ENCODE assay signal across 25 mouse cellular contexts in genomic region chr5:100123283-100123682, GRCm38 (mm10). TPM values are rescaled to one million over a fixed set of nuclear protein-coding genes. Genes with fewer than 3 reads are reported as not detected.
DNase-seq lines count a peak whose midpoint lies in the region; ATAC-seq lines count a peak whose summit lies in the region.
"Had no signal": no experiment of that assay in that cellular context is flagged by ENCODE, and none has a peak within 500 bp of the region (broad histone marks: within the 10 kb centered on the region; RNA-seq: fewer than 3 reads in every experiment).

No protein-coding gene starts in this region.

- DNase-seq in heart, adult 11 months: peak; percentile 21
- DNase-seq in neural tube, embryonic 10.5 days (ENCODE audit: extremely low spot score, low spot score): no peak
- peak; percentile 14 for DNase-seq in ZHBTc4 (ENCODE audit: low read depth, low spot score)
- no peak for DNase-seq in cerebellum, adult 9-10 months
- DNase-seq: adrenal gland, postnatal 36 days; cerebellum, adult 11-12 months; cerebellum, postnatal 25 days; kidney, adult 11 months; kidney, postnatal 36 days; layer of hippocampus, postnatal 36 days; liver, postnatal 0 days; lung, postnatal 14 days; right cerebral cortex, postnatal 25 days; spleen, adult 18-20 months; thymus, postnatal 14 days had no signal

- H3K9me3 ChIP-seq in heart, embryonic 11.5 days (replicated peaks; ENCODE audit: control insufficient read depth, low read length): no peaks in the 10 kb centered on the region
- H3K9me3 ChIP-seq in neural tube, embryonic 12.5 days: no peaks in the 10 kb centered on the region
- no peaks in the 10 kb centered on the region for H3K9me3 ChIP-seq in intestine, embryonic 15.5 days
- H3K9me3 ChIP-seq: embryonic facial prominence, embryonic 12.5 days; heart, embryonic 10.5 days; hindbrain, embryonic 10.5 days; kidney, embryonic 15.5 days; limb, embryonic 12.5 days had no signal

- no peaks in the 10 kb centered on the region for H3K4me1 ChIP-seq in heart, embryonic 11.5 days (ENCODE audit: control insufficient read depth, insufficient read depth, low read length)
- H3K4me1 ChIP-seq in neural tube, embryonic 12.5 days: peaks cover 10% of the 10 kb centered on the region
- H3K4me1 ChIP-seq in intestine, embryonic 15.5 days (replicated peaks): 0 out of 2 replicates have a peak, but pooled peaks cover 6% of the 10 kb centered on the region

- H3K4me2 ChIP-seq in heart, embryonic 11.5 days: no peak overlapping the region
- no peak overlapping the region for H3K4me2 ChIP-seq in neural tube, embryonic 12.5 days (replicated peaks)
- no peak overlapping the region for H3K4me2 ChIP-seq in intestine, embryonic 15.5 days (replicated peaks)
- H3K4me2 ChIP-seq: embryonic facial prominence, embryonic 12.5 days; kidney, embryonic 15.5 days; limb, embryonic 12.5 days; liver, embryonic 11.5 days had no signal

- H3K4me3 ChIP-seq in heart, embryonic 11.5 days (ENCODE audit: low read depth, low read length): no peak overlapping the region
- no peak overlapping the region for H3K4me3 ChIP-seq in neural tube, embryonic 12.5 days
- no peak overlapping the region for H3K4me3 ChIP-seq in intestine, embryonic 15.5 days (replicated peaks)
- H3K4me3 ChIP-seq: embryonic facial prominence, embryonic 12.5 days; heart, embryonic 10.5 days; hindbrain, embryonic 10.5 days; kidney, embryonic 15.5 days; limb, embryonic 12.5 days had no signal

- WGBS in heart, embryonic 11.5 days (ENCODE audit: insufficient replicate concordance): 49% methylated on average over 7 of the region's 7 CpGs
- WGBS in neural tube, embryonic 12.5 days: 56% methylated on average over 7 of the region's 7 CpGs
- WGBS in intestine, embryonic 15.5 days: 66% methylated on average over 7 of the region's 7 CpGs

- no peak overlapping the region for H3K9ac ChIP-seq in heart, embryonic 11.5 days (ENCODE audit: low read depth, low read length)
- no peak overlapping the region for H3K9ac ChIP-seq in neural tube, embryonic 12.5 days
- H3K9ac ChIP-seq in intestine, embryonic 15.5 days: no peak overlapping the region
- H3K9ac ChIP-seq: embryonic facial prominence, embryonic 12.5 days; kidney, embryonic 15.5 days; limb, embryonic 12.5 days; liver, postnatal 0 days had no signal

- H3K27me3 ChIP-seq in heart, embryonic 11.5 days (ENCODE audit: control insufficient read depth, insufficient read depth, low read length): peaks cover 19% of the 10 kb centered on the region
- no peaks in the 10 kb centered on the region for H3K27me3 ChIP-seq in neural tube, embryonic 12.5 days (replicated peaks)
- peaks cover 6% of the 10 kb centered on the region; the same call in 1 of the 2 replicates for H3K27me3 ChIP-seq in intestine, embryonic 15.5 days (replicated peaks)

- no peaks in the 10 kb centered on the region for H3K36me3 ChIP-seq in heart, embryonic 11.5 days (ENCODE audit: control insufficient read depth, insufficient read depth, low read length)
- no peaks in the 10 kb centered on the region for H3K36me3 ChIP-seq in neural tube, embryonic 12.5 days
- no peaks in the 10 kb centered on the region for H3K36me3 ChIP-seq in intestine, embryonic 15.5 days
- H3K36me3 ChIP-seq: embryonic facial prominence, embryonic 12.5 days; heart, embryonic 10.5 days; hindbrain, embryonic 10.5 days; kidney, embryonic 15.5 days; limb, embryonic 12.5 days had no signal

- no peak for ATAC-seq in heart, embryonic 11.5 days (replicated peaks; ENCODE audit: insufficient number of reproducible peaks, low FRiP score, low TSS enrichment)
- peak; percentile 10; the same call in 1 of the 2 replicates for ATAC-seq in neural tube, embryonic 12.5 days (ENCODE audit: low FRiP score, low read depth)
- no peak for ATAC-seq in intestine, embryonic 15.5 days
- ATAC-seq: liver, postnatal 0 days had no signal

- H3K27ac ChIP-seq in heart, embryonic 11.5 days (ENCODE audit: low read depth, low read length): no peak overlapping the region
- H3K27ac ChIP-seq in neural tube, embryonic 12.5 days: no peak overlapping the region
- no peak overlapping the region for H3K27ac ChIP-seq in intestine, embryonic 15.5 days
- H3K27ac ChIP-seq: embryonic facial prominence, embryonic 12.5 days; heart, embryonic 10.5 days; hindbrain, embryonic 10.5 days; kidney, embryonic 15.5 days; limb, embryonic 12.5 days had no signal

RNA-seq across cellular contexts. Expression of gene Tmem150c, which starts 36.3 kb away (rescaled TPM):
- 0.54 and 1.0 TPM in 2 replicates for polyA plus RNA-seq in heart, embryonic 11.5 days (2014; fragmentation: Nextera tagmentation; extraction: Ambion mirVana)
- 8.3 and 9.5 TPM in 2 replicates for polyA plus RNA-seq in neural tube, embryonic 12.5 days (2016; fragmentation: Nextera tagmentation; extraction: Ambion mirVana)
- polyA plus RNA-seq in intestine, embryonic 15.5 days (2015; fragmentation: Nextera tagmentation; extraction: Ambion mirVana): 2.3 and 2.5 TPM in 2 replicates
- polyA plus RNA-seq: C2C12 had no signal

Comparison
In these comparisons a context has a peak if more than half of its experiments do, and no peak if none do; other contexts are left out.
1. DNase-seq: peak in heart, adult 11 months (single experiment) and ZHBTc4 (single experiment); none in neural tube, embryonic 10.5 days (single experiment) and cerebellum, adult 9-10 months (single experiment).